Mouse (Mus musculus) lung, postnatal 25 days (tissue): Measurements from ENCODE around the gene Btg4.

Experiments
- DNase-seq: peaks from one replicate; pipeline ENCODE4 v3.0.0; 2022; ENCODE audit warnings: low spot score

Btg4 gene

DNA sequence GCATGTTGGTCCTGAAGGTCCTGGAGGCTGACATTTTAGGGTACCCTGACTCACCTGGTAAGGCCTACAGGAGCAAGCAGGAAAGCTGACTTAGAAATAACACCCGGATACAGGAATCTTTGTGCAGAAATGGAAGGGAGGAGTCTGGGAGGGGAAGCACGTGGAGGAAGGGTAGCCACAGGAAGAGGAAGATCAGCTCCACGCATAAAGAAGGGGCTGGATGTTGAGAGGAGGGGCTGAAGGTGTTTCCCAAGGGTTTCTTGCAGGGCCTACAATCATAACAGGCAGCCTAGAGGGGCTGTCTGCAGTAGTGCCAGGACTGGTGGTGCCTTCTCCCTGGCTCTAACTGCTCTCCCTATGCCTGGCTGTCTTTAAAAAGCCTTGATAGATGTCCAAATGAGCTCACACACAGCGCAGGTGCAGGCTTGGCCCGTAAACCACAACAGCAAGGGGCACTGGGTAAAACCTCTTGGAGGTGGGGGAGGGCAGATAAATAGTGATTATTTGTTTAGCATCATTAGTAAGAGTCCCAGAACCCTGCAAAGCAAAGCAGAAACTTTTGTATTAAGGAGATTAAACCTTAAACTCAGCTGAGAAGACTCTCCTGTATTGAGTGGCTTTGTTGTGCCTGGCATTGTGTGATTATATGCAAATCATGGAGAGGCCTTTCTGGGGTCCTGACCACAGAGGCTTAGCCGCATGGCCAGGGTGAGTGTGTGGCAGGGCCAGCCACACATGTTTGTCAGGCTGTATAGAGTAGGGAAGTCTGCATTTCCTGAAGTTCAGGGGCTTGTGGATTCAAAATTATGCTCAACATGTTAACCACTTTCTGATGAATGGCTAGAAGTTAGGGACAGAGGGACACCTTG, 104.8 kb downstream of the Btg4 start, which contains the start of gene Gm32742:
Gene Gm32742, minus strand, starts transcription at position 206 of the 869 bp plus-strand sequence.
- DNase-seq: no peak

- peak; percentile 86 for DNase-seq
Observed at GRCm38 (mm10) chr9:51167954-51168353, 107.3 kb downstream of the Btg4 start.

GRCm38 (mm10) chr9:51168698-51169097, 108.0 kb downstream of the Btg4 start:
- peak; percentile 81 for DNase-seq

- DNase-seq: peak; percentile 44
Observed at GRCm38 (mm10) chr9:51169133-51169532, 108.4 kb downstream of the Btg4 start.
